Mouse (Mus musculus): ENCODE measurements around the gene Usp2. TPM values are rescaled to one million over a fixed set of nuclear protein-coding genes. Genes with fewer than 3 reads are reported as not detected.
"Not testable (repeated sequence)": the region's sequence is repeated elsewhere in the genome, so short reads cannot be mapped to it uniquely, and the experiment has no call there.

Gene Usp2
- total and polyA plus RNA-seq, 3 experiments, result 3.2 to 20.1 (median 8.6) TPM

GRCm38 (mm10) chr9:44106596-44106995 is 39.8 kb downstream of the Usp2 start:
- TF ChIP-seq CTCF (IDR thresholded peaks at IDR 0.05; ENCODE audit: low read depth, low read length) (no peak), POLR2AphosphoS5 (IDR thresholded peaks at IDR 0.05; ENCODE audit: insufficient replicate concordance, low read depth, low read length) (no peak), TAL1 (conservative IDR thresholded peaks at IDR 0.05; ENCODE audit: low read depth, low read length) (no peak)
- Histone ChIP-seq H3K9me3 (replicated peaks) (no peaks in the 10 kb centered on the region), H3K27me3 (ENCODE audit: insufficient read depth, low read length) (no peaks in the 10 kb centered on the region), H3K4me3 (ENCODE audit: low read depth, low read length) (no peak overlapping the region), H3K36me3 (replicated peaks) (peaks cover 91% of the 10 kb centered on the region), H3K4me1 (ENCODE audit: insufficient read depth, low read depth, low read length) (peaks cover 44% of the 10 kb centered on the region)
- no peak for ATAC-seq (ENCODE audit: extremely low read depth, insufficient number of reproducible peaks, low FRiP score, poor library complexity, severe bottlenecking)
- DNase-seq (ENCODE audit: low spot score), result no peak

- no peak for DNase-seq (ENCODE audit: low spot score)
- TF ChIP-seq GATA1 (IDR thresholded peaks at IDR 0.05; ENCODE audit: borderline replicate concordance, low read length), result no peak
- Histone ChIP-seq H3K36me3 (replicated peaks) (peaks cover 86% of the 10 kb centered on the region), H3K4me3 (ENCODE audit: low read depth, low read length) (no peak within 1 kb of the TSS), H3K27me3 (ENCODE audit: insufficient read depth, low read length) (no peaks in the 10 kb centered on the region), H3K4me1 (ENCODE audit: insufficient read depth, low read depth, low read length) (peaks cover 47% of the 10 kb centered on the region), H3K9me3 (replicated peaks) (no peaks in the 10 kb centered on the region)
- no peak for ATAC-seq (ENCODE audit: extremely low read depth, insufficient number of reproducible peaks, low FRiP score, poor library complexity, severe bottlenecking)
Measured at GRCm38 (mm10) chr9:44107110-44107509, 40.3 kb downstream of the Usp2 start, which contains the start of gene C1qtnf5. TSS of gene C1qtnf5 (plus strand) at chr9:44107245.

- no peak overlapping the region for H3K4me3 ChIP-seq (ENCODE audit: low read depth, low read length)
- no peaks in the 10 kb centered on the region for H3K27me3 ChIP-seq (ENCODE audit: insufficient read depth, low read length)
- no peaks in the 10 kb centered on the region for H3K9me3 ChIP-seq (replicated peaks)
- H3K4me1 ChIP-seq (ENCODE audit: insufficient read depth, low read depth, low read length), result peaks cover 47% of the 10 kb centered on the region
- no peak for TF ChIP-seq GATA2 (IDR thresholded peaks at IDR 0.05; ENCODE audit: borderline replicate concordance, low read depth, low read length)
- peak; percentile 42; the same call in 1 of the 2 replicates for TF ChIP-seq CTCF (IDR thresholded peaks at IDR 0.05; ENCODE audit: low read depth, low read length)
- peaks cover 80% of the 10 kb centered on the region for H3K36me3 ChIP-seq (replicated peaks)
- no peak for ATAC-seq (ENCODE audit: extremely low read depth, insufficient number of reproducible peaks, low FRiP score, poor library complexity, severe bottlenecking)
- no peak for DNase-seq (ENCODE audit: low spot score)
Measured at GRCm38 (mm10) chr9:44107557-44108179, 40.8 kb downstream of the Usp2 start.

- no peaks in the 10 kb centered on the region for H3K27me3 ChIP-seq (ENCODE audit: insufficient read depth, low read length)
- ATAC-seq (ENCODE audit: extremely low read depth, insufficient number of reproducible peaks, low FRiP score, poor library complexity, severe bottlenecking) (no peak), DNase-seq (ENCODE audit: low spot score) (no peak)
- peaks cover 47% of the 10 kb centered on the region for H3K4me1 ChIP-seq (ENCODE audit: insufficient read depth, low read depth, low read length)
- no peaks in the 10 kb centered on the region for H3K9me3 ChIP-seq (replicated peaks)
- TF ChIP-seq POLR2AphosphoS5 (IDR thresholded peaks at IDR 0.05; ENCODE audit: insufficient replicate concordance, low read depth, low read length) (no peak), GATA1 (IDR thresholded peaks at IDR 0.05; ENCODE audit: borderline replicate concordance, low read length) (no peak), GATA2 (IDR thresholded peaks at IDR 0.05; ENCODE audit: borderline replicate concordance, low read depth, low read length) (no peak), CTCF (IDR thresholded peaks at IDR 0.05; ENCODE audit: low read depth, low read length) (no peak; the same call in 1 of the 2 replicates), TAL1 (conservative IDR thresholded peaks at IDR 0.05; ENCODE audit: low read depth, low read length) (no peak)
- no peak overlapping the region for H3K4me3 ChIP-seq (ENCODE audit: low read depth, low read length)
- peaks cover 72% of the 10 kb centered on the region for H3K36me3 ChIP-seq (replicated peaks)
Measured at GRCm38 (mm10) chr9:44108269-44109055, 41.6 kb downstream of the Usp2 start.

- peak; percentile 54 for DNase-seq (ENCODE audit: low spot score)
- H3K9me3 ChIP-seq (replicated peaks), result no peaks in the 10 kb centered on the region
- H3K27me3 ChIP-seq (ENCODE audit: insufficient read depth, low read length), result no peaks in the 10 kb centered on the region
- H3K4me3 ChIP-seq (ENCODE audit: low read depth, low read length), result no peak overlapping the region; the same call in 1 of the 2 replicates
- TF ChIP-seq GATA1 (IDR thresholded peaks at IDR 0.05; ENCODE audit: borderline replicate concordance, low read length), result no peak
- TF ChIP-seq GATA2 (IDR thresholded peaks at IDR 0.05; ENCODE audit: borderline replicate concordance, low read depth, low read length), result no peak
- TF ChIP-seq TAL1 (conservative IDR thresholded peaks at IDR 0.05; ENCODE audit: low read depth, low read length), result no peak
- no peak for TF ChIP-seq POLR2AphosphoS5 (IDR thresholded peaks at IDR 0.05; ENCODE audit: insufficient replicate concordance, low read depth, low read length)
- TF ChIP-seq CTCF (IDR thresholded peaks at IDR 0.05; ENCODE audit: low read depth, low read length), result peak; percentile 76
- ATAC-seq (ENCODE audit: extremely low read depth, insufficient number of reproducible peaks, low FRiP score, poor library complexity, severe bottlenecking), result no peak
- H3K36me3 ChIP-seq (replicated peaks), result peaks cover 61% of the 10 kb centered on the region
- H3K4me1 ChIP-seq (ENCODE audit: insufficient read depth, low read depth, low read length), result peaks cover 53% of the 10 kb centered on the region
Measured at GRCm38 (mm10) chr9:44109360-44110095, 42.7 kb downstream of the Usp2 start.

GRCm38 (mm10) chr9:44111909-44112308 is 45.1 kb downstream of the Usp2 start:
- peaks cover 38% of the 10 kb centered on the region for H3K36me3 ChIP-seq (replicated peaks)
- peaks cover 50% of the 10 kb centered on the region for H3K4me1 ChIP-seq (ENCODE audit: insufficient read depth, low read depth, low read length)
- not testable (repeated sequence) for H3K27me3 ChIP-seq (ENCODE audit: insufficient read depth, low read length); DNase-seq (ENCODE audit: low spot score); ATAC-seq (ENCODE audit: extremely low read depth, insufficient number of reproducible peaks, low FRiP score, poor library complexity, severe bottlenecking); H3K9me3 ChIP-seq (replicated peaks)
- H3K4me3 ChIP-seq (ENCODE audit: low read depth, low read length), result peak overlapping the region; percentile 83; the same call in 1 of the 2 replicates
